Mouse (Mus musculus): ENCODE results near the gene Bscl2.
A peak's percentile ranks its signal among the peaks of the same experiment; 100 is the strongest.

The Bscl2 gene

GRCm38 (mm10) chr19:8837251-8837791, at the start of gene Bscl2:
Gene Bscl2 (plus strand): TSS chr19:8837467.
- DNase-seq (ENCODE audit: low spot score), result peak; percentile 89

DNA sequence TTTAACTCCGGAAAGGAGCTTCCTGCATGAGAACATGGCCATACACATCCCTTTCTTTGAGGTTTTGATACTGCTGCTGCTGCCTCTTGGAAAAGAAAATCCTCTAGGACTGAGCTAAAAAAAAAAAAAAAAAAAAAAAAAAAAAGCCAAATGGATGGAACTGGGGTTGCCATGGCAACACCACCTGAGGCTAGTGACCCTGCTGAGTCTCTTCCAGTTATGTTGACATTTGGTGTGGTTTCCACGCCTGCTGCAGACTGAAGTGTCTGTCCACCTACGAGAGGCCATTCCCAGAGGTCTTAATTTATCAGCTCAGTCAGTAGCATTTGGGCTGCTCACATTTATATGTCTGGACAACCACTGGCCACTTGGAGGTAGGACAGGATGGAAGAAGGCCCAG, 48.7 kb upstream of the Bscl2 start:
- DNase-seq (ENCODE audit: low spot score), result no peak

GRCm38 (mm10) chr19:8789171-8789570, 48.1 kb upstream of the Bscl2 start:
- no peak for DNase-seq (ENCODE audit: low spot score)

DNA sequence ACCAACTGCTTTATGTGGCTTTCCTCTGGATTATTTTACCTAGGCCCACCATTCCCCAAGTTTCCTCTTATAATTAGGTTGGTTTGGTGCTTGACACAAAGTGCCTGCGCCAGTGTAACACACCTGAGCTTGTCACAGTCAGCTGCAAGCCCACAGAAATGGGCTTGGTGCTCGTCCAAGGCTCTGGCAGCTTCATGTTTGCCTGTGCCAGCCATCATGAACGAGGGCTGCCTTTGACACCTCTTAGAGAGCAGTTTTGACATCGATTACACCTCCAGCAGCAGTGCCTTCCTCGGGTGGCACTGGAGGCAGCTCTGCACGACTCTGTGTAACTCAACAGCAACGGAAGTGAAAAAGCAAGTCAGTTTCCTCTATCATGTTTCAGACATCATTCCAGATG, 47.1 kb upstream of the Bscl2 start:
- no peak for DNase-seq (ENCODE audit: low spot score)

- peak; percentile 91 for DNase-seq (ENCODE audit: low spot score)
These were observed 38.9 kb upstream of the Bscl2 start, which contains the start of gene Polr2g for GRCm38 (mm10) chr19:8798264-8798946. Gene Polr2g (minus strand): TSS chr19:8798577.

GRCm38 (mm10) chr19:8798947-8799315, 38.3 kb upstream of the Bscl2 start:
- no peak for DNase-seq (ENCODE audit: low spot score)

- DNase-seq (ENCODE audit: low spot score), result peak; percentile 98
These were observed 35.0 kb upstream of the Bscl2 start, which contains the start of gene Zbtb3 for GRCm38 (mm10) chr19:8802130-8802821. Gene Zbtb3 (plus strand): TSS chr19:8802555.

DNA sequence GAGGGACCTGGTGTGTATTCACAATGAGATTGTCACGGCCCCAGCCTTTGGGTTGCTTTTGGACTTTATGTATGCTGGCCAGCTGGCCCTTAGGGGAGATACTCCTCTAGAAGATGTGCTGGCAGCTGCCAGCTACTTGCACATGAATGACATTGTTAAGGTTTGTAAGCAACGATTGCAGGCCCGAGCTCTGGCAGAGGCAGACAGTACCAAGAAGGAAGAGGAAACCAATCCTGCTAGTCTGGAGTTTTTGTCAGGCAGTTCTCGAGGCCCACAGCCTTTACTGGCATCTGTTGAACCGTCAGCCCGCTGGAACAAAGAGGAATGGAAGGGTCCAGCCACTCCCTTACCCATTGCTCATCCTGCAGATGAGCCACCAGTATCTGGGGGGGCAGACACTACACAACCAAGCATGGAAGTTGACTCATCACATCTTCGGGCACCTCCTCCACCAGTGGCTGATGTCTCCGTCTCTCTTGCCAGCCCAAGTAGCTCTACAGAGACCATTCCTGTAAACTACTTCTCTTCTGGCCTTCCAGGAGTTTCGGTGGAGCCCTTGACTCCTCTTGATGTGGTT, 34.0 kb upstream of the Bscl2 start:
- DNase-seq (ENCODE audit: low spot score), result no peak

DNA sequence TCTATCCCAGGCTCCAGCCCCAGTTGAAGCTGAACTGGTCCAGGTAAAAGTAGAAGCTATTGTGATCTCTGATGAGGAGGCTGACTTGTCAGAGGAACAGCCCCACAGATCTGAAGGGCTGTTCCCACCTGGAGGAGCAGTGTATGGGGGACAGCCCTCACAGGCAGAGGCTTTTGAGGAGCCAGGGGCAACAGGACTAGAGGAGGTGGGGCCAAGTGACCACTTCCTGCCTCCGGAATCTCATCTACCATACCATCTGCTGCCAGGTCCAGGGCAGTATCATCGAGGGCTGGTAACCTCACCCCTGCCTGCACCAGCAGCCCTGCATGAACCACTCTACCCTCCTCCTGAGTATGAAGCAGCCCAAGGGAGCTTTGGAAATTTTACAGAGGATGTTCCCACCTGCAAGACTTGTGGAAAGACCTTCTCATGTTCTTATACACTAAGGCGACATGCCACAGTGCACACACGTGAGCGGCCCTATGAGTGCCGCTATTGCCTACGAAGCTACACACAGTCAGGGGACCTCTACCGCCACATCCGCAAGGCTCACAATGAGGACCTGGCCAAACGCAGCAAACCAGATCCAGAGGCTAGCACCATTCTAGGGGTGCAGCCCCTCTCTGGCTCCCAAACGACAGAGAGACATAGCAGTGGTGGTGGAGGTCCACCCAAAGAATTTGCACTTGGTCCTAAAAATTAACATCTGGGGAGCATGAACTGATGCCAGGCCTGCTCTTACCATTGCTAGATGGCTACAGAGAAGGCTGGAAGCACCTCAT, 33.2 kb upstream of the Bscl2 start:
- DNase-seq (ENCODE audit: low spot score), result no peak

DNA sequence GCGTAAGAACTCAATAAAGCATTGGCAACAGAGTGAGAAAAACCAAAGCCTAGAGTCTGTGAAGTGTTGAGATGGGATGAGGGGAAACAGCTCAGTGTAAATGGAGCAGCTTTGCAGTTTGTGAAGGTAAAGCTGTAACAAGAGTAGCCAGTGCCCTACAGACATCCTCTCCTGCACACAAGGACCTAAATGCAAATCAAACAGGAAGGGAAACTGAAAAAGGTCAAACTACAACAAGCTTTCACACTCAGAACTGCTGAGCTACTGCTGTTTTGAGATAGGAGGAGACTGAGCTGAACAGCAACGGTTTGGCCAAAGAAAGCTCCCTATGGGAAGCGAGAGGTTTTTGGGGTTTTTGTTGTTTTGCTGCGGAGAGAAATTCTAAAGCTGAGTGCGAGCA, 30.5 kb upstream of the Bscl2 start:
- no peak for DNase-seq (ENCODE audit: low spot score)

- no peak for DNase-seq (ENCODE audit: low spot score)
These were observed 21.5 kb upstream of the Bscl2 start for GRCm38 (mm10) chr19:8815812-8816211.

GRCm38 (mm10) chr19:8817001-8817400, 20.3 kb upstream of the Bscl2 start:
- no peak for DNase-seq (ENCODE audit: low spot score)

- DNase-seq (ENCODE audit: low spot score), result no peak
These were observed 18.9 kb upstream of the Bscl2 start for GRCm38 (mm10) chr19:8818301-8818798.

DNA sequence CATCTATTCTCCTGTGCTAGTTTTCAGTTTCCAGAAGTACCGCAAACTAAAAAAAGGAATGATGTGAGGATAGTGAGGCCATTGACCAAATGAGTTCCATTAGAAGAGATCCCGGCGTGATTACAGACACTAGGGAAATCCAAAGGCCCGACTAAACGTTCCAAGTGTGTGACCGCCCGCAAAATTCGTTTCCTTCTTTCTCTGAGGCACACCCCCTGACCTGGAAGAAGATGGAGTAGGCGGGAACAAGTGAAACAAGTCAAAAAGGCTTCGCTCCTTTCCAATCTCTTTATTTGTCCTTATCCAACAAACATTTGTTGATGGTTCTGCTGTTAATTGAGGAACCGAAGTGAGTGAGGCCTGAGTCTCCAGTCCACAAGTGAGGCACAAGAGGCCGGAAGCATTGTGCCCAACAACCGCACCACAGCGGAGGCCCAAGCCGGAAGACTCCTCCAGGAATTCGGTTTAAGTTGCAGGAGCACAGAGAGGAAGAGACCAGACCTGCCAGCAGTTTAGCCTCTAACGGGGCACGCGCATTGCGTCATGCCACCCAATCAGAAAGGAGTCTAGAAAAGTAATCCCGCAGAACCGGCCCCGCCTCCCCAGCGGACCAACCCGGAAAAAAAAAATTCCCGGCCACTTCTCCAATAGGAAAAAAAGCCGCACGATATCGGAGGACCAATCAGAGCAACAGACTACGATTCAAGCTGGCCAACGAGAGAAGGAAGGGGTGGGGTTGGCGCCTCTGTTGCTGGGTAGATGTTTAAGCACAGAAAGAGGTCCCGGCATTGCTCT, 18.3 kb upstream of the Bscl2 start, which contains the start of gene Ttc9c:
Ttc9c (minus strand) TSS at position 533 of the 795 bp plus-strand sequence.
- peak; percentile 99 for DNase-seq (ENCODE audit: low spot score)

- peak; percentile 99 for DNase-seq (ENCODE audit: low spot score)
These were observed 17.5 kb upstream of the Bscl2 start, which contains the start of gene Hnrnpul2 for GRCm38 (mm10) chr19:8819596-8820423. Gene Hnrnpul2 (plus strand): TSS chr19:8820010.

GRCm38 (mm10) chr19:8820424-8820956, 16.8 kb upstream of the Bscl2 start:
- peak; percentile 36 for DNase-seq (ENCODE audit: low spot score)

- peak; percentile 42 for DNase-seq (ENCODE audit: low spot score)
These were observed 16.1 kb upstream of the Bscl2 start for GRCm38 (mm10) chr19:8821146-8821545.

DNA sequence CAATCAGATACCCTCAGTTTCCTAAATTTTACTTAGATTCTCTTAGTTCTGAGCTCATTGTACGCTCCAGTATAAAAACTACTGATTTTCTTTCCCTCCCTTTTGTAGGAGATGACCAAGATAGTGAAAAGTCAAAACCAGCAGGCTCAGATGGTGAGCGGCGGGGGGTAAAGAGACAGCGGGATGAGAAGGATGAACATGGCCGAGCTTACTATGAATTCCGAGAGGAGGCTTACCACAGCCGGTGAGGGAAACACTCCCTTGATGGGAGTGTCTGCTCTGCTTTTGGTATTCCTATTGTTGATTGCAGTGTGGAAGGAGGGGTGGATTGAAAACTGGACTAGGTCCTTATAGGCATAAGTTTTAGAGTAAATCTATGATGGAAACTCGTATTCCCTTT, 14.6 kb upstream of the Bscl2 start:
- no peak for DNase-seq (ENCODE audit: low spot score)

GRCm38 (mm10) chr19:8829660-8830059, 7.6 kb upstream of the Bscl2 start, which contains the start of gene AC129217.1:
Gene AC129217.1 (plus strand): TSS chr19:8829773.
- no peak for DNase-seq (ENCODE audit: low spot score)

DNA sequence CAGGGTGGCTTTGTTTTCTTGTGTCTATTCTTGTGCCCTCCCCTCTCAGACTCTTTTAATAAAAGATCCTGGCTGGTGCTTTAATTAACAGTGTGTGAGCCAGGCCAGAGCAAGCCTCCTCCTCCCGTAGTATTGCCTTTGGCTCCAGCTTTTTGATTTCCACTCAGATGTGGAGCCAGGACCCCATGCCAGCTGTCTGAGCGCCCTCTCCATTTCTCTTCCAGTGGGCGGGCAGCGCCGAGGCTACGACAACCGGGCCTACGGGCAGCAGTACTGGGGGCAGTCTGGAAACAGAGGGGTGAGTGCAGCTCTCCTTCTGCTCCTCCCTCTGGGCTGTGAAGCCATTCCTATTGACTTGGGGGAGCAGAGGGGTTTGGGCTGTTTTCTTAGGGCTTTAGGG, 6.6 kb upstream of the Bscl2 start:
- DNase-seq (ENCODE audit: low spot score), result no peak
